Mouse (Mus musculus) megakaryocyte, embryonic 14.5 days (primary cell): ENCODE measurements around the gene Ndufaf1.

Experiments used
- FLI1 ChIP-seq: IDR thresholded peaks from 2 replicates; pipeline ENCODE4 v1.6.1; 2012; ENCODE audit warnings: low read length, inconsistent platforms, mixed read lengths
- GATA1 ChIP-seq: IDR thresholded peaks from 3 replicates; pipeline ENCODE4 v1.6.1; 2012; ENCODE audit warnings: mixed read lengths, low read length, inconsistent platforms, borderline replicate concordance

DNA sequence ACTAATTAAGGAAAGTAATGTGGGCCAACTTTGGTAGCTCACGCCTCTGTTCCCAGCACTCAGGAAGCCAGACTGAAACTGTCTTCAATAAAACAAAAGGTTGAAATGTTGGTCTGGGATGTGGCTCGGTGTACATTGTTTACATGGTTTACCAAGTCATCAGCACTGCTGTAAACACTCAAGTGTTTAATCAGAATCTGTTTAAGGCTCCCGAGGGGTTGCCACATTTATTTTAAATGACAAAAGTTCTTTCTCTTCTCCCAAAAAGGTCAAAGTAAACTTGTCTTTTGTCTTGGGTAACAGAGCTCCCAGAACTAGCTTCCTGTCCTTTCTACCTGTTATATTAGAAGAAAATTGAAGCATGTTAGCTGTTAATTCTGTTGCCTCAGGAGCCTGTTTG is 45.0 kb upstream of the Ndufaf1 start:
- TF ChIP-seq GATA1 = no peak
- no peak for TF ChIP-seq FLI1
